Mouse (Mus musculus) activated CD4-positive, CD25-positive, alpha-beta regulatory T cell, adult 4 months (primary cell): ENCODE measurements around the gene Des. TPM values are rescaled to one million over a fixed set of nuclear protein-coding genes. Genes with fewer than 3 reads are reported as not detected.

Experiments
- ATAC-seq: one replicate; pipeline ENCODE4 v1.8.0; 2017
- polyA plus RNA-seq, 2 experiments: library from polyadenylated mRNA; unstranded; fragments of 100-300 nt; shearing (Covaris generic); gene quantifications; one replicate each; pipeline ENCODE4 v1.2.1; 2017

Des gene
- polyA plus RNA-seq, 2 experiments from 2014 or later, result not detected

GRCm38 (mm10) chr1:75384470-75385141 is 24.5 kb downstream of the Des start:
- ATAC-seq, result no peak

GRCm38 (mm10) chr1:75385142-75385730 is 25.1 kb downstream of the Des start:
- ATAC-seq, result no peak

GRCm38 (mm10) chr1:75386149-75386548 is 26.0 kb downstream of the Des start:
- ATAC-seq, result no peak

- ATAC-seq, result no peak
These were observed 27.4 kb downstream of the Des start for GRCm38 (mm10) chr1:75387469-75387928.

- ATAC-seq, result no peak
These were observed 28.1 kb downstream of the Des start for GRCm38 (mm10) chr1:75387929-75388897.

- no peak for ATAC-seq
These were observed 28.9 kb downstream of the Des start for GRCm38 (mm10) chr1:75388898-75389515.

- no peak for ATAC-seq
These were observed 33.0 kb downstream of the Des start for GRCm38 (mm10) chr1:75393139-75393538.

- ATAC-seq, result no peak
These were observed 33.7 kb downstream of the Des start for GRCm38 (mm10) chr1:75393846-75394245.

- peak; percentile 65 for ATAC-seq
These were observed 38.8 kb downstream of the Des start for GRCm38 (mm10) chr1:75398761-75399402.

GRCm38 (mm10) chr1:75399755-75400492 is 39.8 kb downstream of the Des start:
- ATAC-seq, result no peak

- no peak for ATAC-seq
These were observed 40.5 kb downstream of the Des start for GRCm38 (mm10) chr1:75400493-75401115.

GRCm38 (mm10) chr1:75405547-75405946 is 45.4 kb downstream of the Des start:
- ATAC-seq, result no peak

- no peak for ATAC-seq
These were observed 46.0 kb downstream of the Des start for GRCm38 (mm10) chr1:75406173-75406572.

GRCm38 (mm10) chr1:75407056-75407455 is 46.9 kb downstream of the Des start:
- no peak for ATAC-seq

- ATAC-seq, result no peak
These were observed 48.1 kb downstream of the Des start for GRCm38 (mm10) chr1:75408210-75408609.

- no peak for ATAC-seq
These were observed 49.8 kb downstream of the Des start for GRCm38 (mm10) chr1:75409950-75410349.

- ATAC-seq, result no peak
These were observed 52.1 kb downstream of the Des start for GRCm38 (mm10) chr1:75412196-75412595.

GRCm38 (mm10) chr1:75413749-75414148 is 53.6 kb downstream of the Des start:
- ATAC-seq, result no peak
